Mouse (Mus musculus): Measurements from ENCODE around the gene Arel1. TPM values are rescaled to one million over a fixed set of nuclear protein-coding genes. Genes with fewer than 3 reads are reported as not detected.

Gene Arel1
- total RNA-seq, 2 experiments from 2014 or later, result 31.0 to 37.8 TPM

GRCm38 (mm10) chr12:84910066-84910465 is 60.6 kb downstream of the Arel1 start:
- ATAC-seq (replicated peaks; ENCODE audit: poor library complexity, severe bottlenecking), result no peak

DNA sequence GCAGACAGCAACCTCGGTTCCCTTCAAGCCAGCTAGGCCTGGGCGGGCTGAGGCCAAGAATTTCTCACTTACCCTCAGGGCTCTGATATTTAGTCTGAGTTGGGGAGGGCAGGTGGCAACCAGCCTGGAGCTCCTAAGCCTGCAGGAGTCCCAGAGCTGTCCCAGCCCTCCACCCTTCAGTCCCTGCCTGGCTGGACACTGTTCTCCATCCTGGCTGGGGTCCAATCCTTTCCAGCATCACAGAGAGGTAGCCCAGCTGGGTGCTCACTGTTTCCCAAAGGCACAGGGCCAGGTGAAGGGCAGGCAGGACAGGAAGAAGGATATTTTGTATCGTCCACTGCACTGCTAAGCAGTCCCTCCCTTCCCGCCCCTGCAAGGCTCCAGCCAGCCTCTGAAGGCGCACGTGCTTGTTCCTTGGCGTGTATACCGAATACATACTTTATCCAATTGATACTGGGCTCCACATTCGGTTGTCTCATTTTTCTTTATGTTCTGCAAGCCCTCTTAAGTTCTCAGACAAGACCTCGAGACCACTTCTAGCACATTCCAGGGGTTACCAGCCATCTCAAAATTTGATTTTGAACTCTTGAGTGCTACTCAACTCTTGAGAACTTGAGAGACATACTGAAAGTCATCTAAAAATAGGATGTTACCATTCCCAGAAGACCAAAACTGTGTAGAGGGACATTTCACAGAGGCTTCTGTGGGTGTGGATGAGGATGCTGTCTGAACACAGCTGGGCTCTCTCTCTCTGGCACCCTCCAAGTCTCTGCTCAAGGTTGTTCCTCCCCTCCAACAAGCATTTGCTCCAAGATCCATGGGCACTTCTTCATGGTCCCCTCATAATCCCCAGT is 62.8 kb downstream of the Arel1 start:
- ATAC-seq (replicated peaks; ENCODE audit: poor library complexity, severe bottlenecking), result no peak

GRCm38 (mm10) chr12:84907024-84907626 is 63.6 kb downstream of the Arel1 start:
- ATAC-seq (replicated peaks; ENCODE audit: poor library complexity, severe bottlenecking), result no peak

- ATAC-seq (replicated peaks; ENCODE audit: poor library complexity, severe bottlenecking), result no peak
Measured at GRCm38 (mm10) chr12:84904399-84904798, 66.3 kb downstream of the Arel1 start.

DNA sequence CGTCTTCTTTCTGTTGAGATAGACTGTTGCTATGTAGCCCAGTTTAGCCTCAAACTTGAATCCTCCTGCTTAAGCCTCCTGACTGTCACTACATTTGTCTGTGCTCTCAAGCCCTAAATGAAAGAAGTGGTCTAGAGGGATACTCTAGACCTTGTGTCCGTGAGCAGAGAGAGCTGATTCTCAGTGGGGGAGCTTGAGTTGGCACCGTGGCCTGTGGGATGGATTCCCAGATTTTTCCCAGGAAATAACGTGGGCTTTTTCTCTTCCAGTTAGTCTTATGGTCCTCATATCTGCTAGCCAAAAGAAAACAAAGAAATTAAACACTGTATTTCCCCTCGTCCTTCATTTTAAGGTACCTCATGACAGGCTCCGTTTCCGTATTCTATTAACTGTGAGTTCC is 70.4 kb downstream of the Arel1 start:
- ATAC-seq (replicated peaks; ENCODE audit: poor library complexity, severe bottlenecking), result no peak

DNA sequence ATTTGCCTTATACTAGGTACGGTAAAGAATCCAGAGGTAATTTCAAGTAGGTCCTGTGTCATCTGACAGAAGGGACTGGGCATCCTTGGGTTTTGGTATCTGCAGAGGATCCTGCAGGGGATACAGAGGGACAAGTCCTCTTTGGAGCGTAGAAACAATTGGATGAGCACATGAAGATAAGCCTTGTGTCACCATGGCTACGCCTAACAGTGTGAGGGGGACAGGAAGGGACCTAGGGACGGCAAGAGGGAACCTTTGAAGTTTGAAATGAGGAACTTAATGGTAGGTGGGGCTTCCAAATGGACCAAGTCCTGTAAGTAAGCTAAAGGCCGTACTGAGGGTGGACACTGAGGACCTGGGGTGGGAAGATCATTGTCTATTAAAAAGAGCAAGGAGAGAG is 73.4 kb downstream of the Arel1 start:
- ATAC-seq (replicated peaks; ENCODE audit: poor library complexity, severe bottlenecking), result peak; percentile 30; the same call in 1 of the 2 replicates

- ATAC-seq (replicated peaks; ENCODE audit: poor library complexity, severe bottlenecking), result no peak
Measured at GRCm38 (mm10) chr12:84896235-84896634, 74.5 kb downstream of the Arel1 start.

DNA sequence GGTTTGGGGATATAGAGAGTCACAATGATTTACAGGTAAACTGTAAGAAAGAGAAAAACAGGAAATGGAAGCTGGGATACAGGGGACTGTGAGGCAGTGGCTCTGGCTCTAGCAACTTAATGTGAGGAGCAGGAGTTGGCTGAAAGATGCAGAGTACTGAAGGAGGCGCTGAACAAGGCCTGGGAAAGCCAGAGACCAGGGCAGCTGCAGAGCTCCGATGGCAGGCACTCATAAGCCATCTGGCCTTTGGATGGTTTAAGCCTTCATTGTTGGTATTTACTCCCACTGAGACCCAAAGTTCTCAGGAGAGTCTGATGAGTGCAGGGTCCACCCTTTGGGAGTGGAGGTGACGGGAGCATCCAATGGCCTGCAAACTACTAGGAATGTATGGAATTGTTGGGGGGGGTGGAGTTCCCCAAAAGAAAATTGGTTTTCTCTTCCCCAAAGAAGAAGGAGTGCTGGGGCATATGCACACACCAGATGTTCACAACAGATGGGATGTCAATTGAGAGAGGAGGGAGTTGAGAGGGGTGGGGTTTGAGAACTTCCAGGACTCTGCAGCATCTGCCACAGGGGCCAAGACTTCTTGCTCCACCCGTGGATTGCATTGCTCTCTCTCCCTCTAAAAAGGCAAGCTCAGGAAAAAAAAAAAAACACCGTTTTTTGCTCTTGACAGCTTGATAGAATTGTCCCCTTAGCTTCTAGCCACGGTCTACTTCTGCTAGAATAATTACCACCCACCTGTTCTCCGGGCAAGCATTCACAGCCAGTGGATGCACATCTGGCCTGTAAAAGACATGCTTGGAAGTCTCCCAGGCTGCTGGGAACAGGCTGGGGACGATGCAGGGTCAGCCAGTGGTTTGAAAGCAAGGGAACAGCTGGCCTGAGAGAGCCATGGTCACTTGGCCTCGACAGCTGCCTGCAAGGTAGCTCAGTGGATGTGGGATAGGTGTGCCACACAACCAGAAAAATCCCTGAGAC is 76.8 kb downstream of the Arel1 start:
- ATAC-seq (replicated peaks; ENCODE audit: poor library complexity, severe bottlenecking), result no peak

DNA sequence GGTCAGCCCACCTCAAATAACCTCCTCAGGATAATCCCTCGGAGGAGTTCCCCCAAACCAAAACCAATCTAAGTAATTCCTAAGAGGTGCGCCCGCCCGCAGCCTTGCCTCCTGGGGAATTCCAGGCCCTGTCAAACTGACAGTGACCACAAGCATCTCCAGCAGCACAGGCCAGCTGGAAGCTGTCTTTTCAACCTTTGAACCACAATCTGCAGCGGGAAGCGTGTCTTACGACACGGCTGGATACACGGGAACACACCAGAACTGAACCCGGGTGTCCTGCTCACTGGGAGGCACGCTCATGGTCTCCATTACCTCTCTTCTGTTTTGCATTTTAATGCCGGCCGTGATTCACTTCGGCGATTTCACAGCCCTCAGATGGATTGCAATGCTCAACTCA is 80.4 kb downstream of the Arel1 start:
- no peak for ATAC-seq (replicated peaks; ENCODE audit: poor library complexity, severe bottlenecking)

- ATAC-seq (replicated peaks; ENCODE audit: poor library complexity, severe bottlenecking), result no peak
Measured at GRCm38 (mm10) chr12:84885107-84885876, 85.4 kb downstream of the Arel1 start.

GRCm38 (mm10) chr12:84884423-84885076 is 86.2 kb downstream of the Arel1 start:
- ATAC-seq (replicated peaks; ENCODE audit: poor library complexity, severe bottlenecking), result no peak

DNA sequence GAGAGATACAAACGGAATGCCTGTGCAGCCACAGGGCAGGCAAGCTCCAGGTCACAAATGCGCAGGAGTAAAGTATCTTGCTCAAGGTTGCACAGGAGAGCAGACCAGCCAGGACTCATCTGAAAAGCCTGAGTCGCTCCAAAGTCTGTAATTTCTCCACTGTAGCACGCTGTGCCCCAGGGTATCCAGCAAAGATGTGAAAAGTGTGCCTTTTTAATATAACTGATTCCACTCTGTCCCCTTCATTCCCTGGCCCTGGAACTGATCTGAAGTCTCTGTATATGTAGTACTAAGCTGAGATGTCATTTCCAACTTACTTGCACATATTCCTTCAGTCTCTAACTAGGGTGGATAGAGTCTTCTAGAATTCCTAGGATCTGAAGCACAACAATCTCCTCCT is 87.9 kb downstream of the Arel1 start:
- ATAC-seq (replicated peaks; ENCODE audit: poor library complexity, severe bottlenecking), result no peak

DNA sequence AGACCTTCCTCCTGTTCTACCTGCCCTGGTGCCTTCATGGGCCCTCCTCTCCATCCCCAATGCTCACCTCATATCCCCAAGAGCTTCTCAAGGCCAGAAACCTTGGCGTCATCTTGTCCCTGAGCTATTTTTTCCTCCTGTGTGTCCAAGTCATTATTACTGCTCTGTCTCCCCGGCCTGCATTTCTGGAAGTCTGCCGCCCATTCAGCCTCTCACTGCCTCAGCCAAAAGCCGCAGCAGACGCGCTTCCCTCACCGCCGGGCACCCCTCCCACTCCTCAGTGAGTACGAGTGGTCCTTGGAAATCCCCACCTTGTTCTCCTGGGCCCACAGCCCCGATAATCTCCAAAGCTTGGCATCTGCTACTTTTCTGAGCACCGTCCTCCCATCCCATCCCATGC is 90.6 kb downstream of the Arel1 start:
- ATAC-seq (replicated peaks; ENCODE audit: poor library complexity, severe bottlenecking), result no peak

GRCm38 (mm10) chr12:84876481-84877121 is 94.1 kb downstream of the Arel1 start, which contains the start of gene Ltbp2:
Ltbp2 (minus strand) TSS chr12:84876532.
- ATAC-seq (replicated peaks; ENCODE audit: poor library complexity, severe bottlenecking), result peak; percentile 95

GRCm38 (mm10) chr12:84875761-84876480 is 94.8 kb downstream of the Arel1 start:
- no peak for ATAC-seq (replicated peaks; ENCODE audit: poor library complexity, severe bottlenecking)

GRCm38 (mm10) chr12:84873434-84873833 is 97.3 kb downstream of the Arel1 start:
- no peak; the same call in 1 of the 2 replicates for ATAC-seq (replicated peaks; ENCODE audit: poor library complexity, severe bottlenecking)

GRCm38 (mm10) chr12:84872310-84872709 is 98.4 kb downstream of the Arel1 start:
- no peak for ATAC-seq (replicated peaks; ENCODE audit: poor library complexity, severe bottlenecking)
